Mouse (Mus musculus) activated CD4-positive, CD25-positive, alpha-beta regulatory T cell, adult 4 months (primary cell): ENCODE results near the gene Pitpnc1. TPM values are rescaled to one million over a fixed set of nuclear protein-coding genes. Genes with fewer than 3 reads are reported as not detected.

ENCODE experiments used
- ATAC-seq: one replicate; pipeline ENCODE4 v1.8.0; 2017
- polyA plus RNA-seq, 2 experiments: library from polyadenylated mRNA; unstranded; fragments of 100-300 nt; shearing (Covaris generic); gene quantifications; one replicate each; pipeline ENCODE4 v1.2.1; 2017

Gene Pitpnc1
- polyA plus RNA-seq, 2 experiments from 2014 or later: 101 to 116 TPM

- ATAC-seq: no peak
Observed at GRCm38 (mm10) chr11:107437723-107438122, 32.8 kb downstream of the Pitpnc1 start.

GRCm38 (mm10) chr11:107435776-107436449 is 34.6 kb downstream of the Pitpnc1 start:
- ATAC-seq: peak; percentile 45

GRCm38 (mm10) chr11:107431197-107431965 is 39.1 kb downstream of the Pitpnc1 start:
- ATAC-seq: no peak

- peak; percentile 89 for ATAC-seq
Observed at GRCm38 (mm10) chr11:107428011-107428410, 42.5 kb downstream of the Pitpnc1 start.

- no peak for ATAC-seq
Observed at GRCm38 (mm10) chr11:107424176-107424575, 46.3 kb downstream of the Pitpnc1 start.

- ATAC-seq: no peak
Observed at GRCm38 (mm10) chr11:107422356-107422754, 48.1 kb downstream of the Pitpnc1 start.

GRCm38 (mm10) chr11:107421751-107422355 is 48.6 kb downstream of the Pitpnc1 start:
- no peak for ATAC-seq

- ATAC-seq: no peak
Observed at GRCm38 (mm10) chr11:107419925-107420324, 50.6 kb downstream of the Pitpnc1 start.

- peak; percentile 98 for ATAC-seq
Observed at GRCm38 (mm10) chr11:107417041-107417583, 53.4 kb downstream of the Pitpnc1 start.

- ATAC-seq: no peak
Observed at GRCm38 (mm10) chr11:107416561-107416926, 54.0 kb downstream of the Pitpnc1 start.

- no peak for ATAC-seq
Observed at GRCm38 (mm10) chr11:107415901-107416560, 54.5 kb downstream of the Pitpnc1 start.

- no peak for ATAC-seq
Observed at GRCm38 (mm10) chr11:107414996-107415747, 55.3 kb downstream of the Pitpnc1 start.

- no peak for ATAC-seq
Observed at GRCm38 (mm10) chr11:107413251-107413655, 57.2 kb downstream of the Pitpnc1 start.

GRCm38 (mm10) chr11:107412128-107412527 is 58.4 kb downstream of the Pitpnc1 start:
- no peak for ATAC-seq

GRCm38 (mm10) chr11:107411576-107411975 is 58.9 kb downstream of the Pitpnc1 start:
- ATAC-seq: no peak

GRCm38 (mm10) chr11:107410804-107411203 is 59.7 kb downstream of the Pitpnc1 start:
- ATAC-seq: no peak

- ATAC-seq: no peak
Observed at GRCm38 (mm10) chr11:107410090-107410732, 60.3 kb downstream of the Pitpnc1 start.

- no peak for ATAC-seq
Observed at GRCm38 (mm10) chr11:107408886-107409285, 61.6 kb downstream of the Pitpnc1 start.

GRCm38 (mm10) chr11:107407698-107408097 is 62.8 kb downstream of the Pitpnc1 start:
- peak; percentile 84 for ATAC-seq

GRCm38 (mm10) chr11:107405606-107406333 is 64.7 kb downstream of the Pitpnc1 start:
- ATAC-seq: no peak

- no peak for ATAC-seq
Observed at GRCm38 (mm10) chr11:107403309-107403708, 67.2 kb downstream of the Pitpnc1 start.
